Mouse (Mus musculus) kidney, postnatal 14 days (tissue): ENCODE measurements around the gene Atp2b2.
A peak's percentile ranks its signal among the peaks of the same experiment; 100 is the strongest.
"Not testable (repeated sequence)": the region's sequence is repeated elsewhere in the genome, so short reads cannot be mapped to it uniquely, and the experiment has no call there.

Source experiments
- DNase-seq: peaks from one replicate; pipeline ENCODE4 v3.0.0; 2022; ENCODE audit warnings: mixed read lengths

Gene Atp2b2

DNA sequence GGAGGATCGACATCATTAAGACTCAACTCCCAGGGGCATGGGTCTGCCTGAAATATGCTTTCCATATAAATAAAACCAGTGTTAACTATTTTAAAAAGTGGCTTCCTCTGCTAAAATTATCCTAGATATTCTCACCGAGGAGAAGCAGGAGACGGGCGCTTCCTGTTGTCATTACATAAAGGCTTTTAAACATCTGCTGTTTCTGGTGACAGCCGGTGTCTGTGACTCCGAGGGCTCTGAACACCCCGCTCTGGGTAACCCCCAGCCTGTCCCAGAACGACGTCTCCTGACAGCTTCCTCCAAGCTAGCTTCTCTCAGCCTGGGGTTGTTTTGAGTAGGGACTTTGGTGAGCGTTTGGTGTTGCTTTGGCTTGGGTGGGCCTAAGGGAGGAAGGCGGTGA, 273.6 kb downstream of the Atp2b2 start:
- peak; percentile 11 for DNase-seq

DNA sequence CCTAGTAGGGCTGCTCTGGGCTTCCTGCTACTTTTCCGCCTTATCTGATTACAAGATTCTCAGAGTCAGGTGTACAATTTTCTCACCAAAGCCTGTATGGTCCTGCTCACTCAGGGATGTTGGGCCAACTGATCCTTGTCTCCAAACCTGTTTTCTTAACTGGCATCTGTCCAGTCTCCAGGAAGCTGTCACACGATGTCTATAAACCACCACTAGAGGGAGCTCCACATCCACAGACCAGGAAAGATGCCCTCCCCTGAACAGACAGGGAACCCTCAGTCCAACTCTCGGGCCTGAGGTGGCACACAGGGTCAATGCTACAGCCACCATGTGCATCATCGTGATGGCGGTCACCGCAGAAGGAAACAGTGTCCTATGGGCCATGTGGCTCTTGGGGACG, 280.8 kb downstream of the Atp2b2 start:
- DNase-seq: peak; percentile 71

DNA sequence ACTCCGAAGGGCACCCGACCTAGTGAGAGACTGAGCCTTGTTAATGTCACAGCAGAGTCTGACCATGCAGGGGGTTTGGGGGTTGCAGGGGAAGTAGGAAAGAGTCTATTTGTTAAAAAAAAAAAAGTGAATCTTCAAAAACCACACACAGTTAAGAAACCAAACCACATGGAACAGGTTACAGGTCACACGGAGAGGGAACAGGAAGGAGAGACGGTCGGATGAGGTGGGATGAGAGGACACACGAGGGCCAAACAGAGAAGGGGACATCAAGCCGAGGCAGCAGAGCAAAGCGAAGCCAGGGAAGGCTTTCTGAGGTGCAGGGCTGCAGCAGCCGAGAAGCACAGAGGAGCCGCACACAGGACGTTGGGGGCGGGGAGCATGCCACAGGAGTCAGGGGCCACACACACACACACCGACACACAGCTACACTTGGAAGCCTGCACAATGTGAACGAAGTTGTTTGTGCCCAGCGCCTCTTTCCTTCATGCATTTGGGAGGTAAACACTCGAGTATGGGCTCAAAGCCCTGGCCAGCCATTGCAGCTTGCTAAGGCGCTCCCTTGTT, 293.2 kb downstream of the Atp2b2 start:
- no peak for DNase-seq

DNA sequence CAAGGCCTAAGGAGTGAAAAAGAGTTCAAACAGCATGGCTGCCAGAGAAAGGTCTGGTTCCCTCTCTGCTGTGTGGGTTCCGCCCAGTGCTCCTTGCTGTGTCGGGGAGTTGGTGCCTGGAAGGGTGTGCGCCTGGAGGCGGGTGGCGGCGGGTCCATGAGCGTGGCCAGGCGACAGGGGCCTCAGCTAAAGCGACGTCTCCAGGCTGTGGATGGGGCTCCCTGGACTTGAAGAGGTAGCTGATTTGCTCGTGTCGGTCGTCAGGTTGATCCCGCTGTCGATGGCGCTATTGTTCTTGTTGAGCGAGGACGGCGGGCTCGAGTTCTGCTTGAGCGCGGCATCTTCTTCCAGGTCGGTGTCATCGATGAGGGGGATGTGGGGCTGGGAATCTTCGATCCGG, 294.1 kb downstream of the Atp2b2 start:
- DNase-seq: no peak

DNA sequence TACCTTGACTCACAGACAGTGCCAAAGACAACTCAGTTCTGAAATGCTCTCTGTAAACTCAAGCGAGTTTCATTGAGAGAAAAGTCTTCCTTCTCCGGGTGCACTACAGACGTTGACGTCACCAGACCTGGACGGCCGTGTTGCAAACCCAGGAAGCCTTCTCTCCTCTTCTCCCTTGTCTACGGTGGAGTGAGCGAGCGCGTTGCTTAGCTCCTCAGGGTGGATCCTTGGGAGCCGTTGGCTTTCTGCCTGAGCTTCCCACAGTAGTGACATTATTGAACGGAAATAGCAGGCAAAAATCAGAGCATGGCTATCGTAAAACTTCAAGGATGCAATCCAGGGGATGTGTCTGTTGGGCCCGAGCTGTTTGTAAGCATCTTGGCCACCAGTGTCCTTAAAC, 295.1 kb downstream of the Atp2b2 start:
- DNase-seq: no peak

DNA sequence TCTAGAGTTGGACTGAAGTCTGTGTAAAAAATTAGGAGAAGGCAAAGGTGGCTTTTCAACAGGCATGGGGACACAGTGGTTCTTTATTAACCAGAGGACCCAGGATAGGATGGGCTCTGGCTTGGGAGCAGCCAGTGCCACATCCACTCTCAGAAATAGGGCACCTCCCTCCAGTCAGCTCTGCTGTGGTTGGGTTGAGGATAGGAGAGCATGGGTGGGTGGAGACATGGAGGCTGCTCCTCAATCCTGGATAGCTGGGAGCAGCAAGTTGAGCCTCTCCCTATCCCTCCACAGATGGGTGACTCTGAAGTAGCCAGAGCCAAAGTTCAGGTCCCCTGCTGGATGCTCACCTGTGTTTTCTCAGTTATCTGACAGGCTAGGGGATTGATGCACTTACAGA, 297.3 kb downstream of the Atp2b2 start:
- DNase-seq: peak; percentile 14

DNA sequence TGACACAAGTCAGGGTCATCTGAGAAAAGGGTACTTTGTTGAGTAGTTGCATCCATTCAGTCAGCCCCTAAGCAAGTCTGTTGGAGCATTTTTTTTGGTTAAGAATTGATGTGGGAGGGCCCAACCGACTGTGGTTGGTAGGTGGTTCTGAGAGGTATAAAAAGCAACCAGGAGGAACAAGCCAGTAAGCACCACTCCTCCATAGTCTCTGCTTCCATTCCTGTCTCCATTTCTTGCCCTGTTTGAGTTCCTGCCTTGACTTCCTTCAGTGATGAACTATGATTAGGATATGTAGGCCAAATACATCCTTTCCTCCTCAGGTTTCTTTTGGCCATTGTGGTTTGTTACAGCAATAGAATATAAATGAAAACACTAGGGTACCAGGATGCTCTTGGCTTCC, 299.3 kb downstream of the Atp2b2 start:
- DNase-seq: no peak

DNA sequence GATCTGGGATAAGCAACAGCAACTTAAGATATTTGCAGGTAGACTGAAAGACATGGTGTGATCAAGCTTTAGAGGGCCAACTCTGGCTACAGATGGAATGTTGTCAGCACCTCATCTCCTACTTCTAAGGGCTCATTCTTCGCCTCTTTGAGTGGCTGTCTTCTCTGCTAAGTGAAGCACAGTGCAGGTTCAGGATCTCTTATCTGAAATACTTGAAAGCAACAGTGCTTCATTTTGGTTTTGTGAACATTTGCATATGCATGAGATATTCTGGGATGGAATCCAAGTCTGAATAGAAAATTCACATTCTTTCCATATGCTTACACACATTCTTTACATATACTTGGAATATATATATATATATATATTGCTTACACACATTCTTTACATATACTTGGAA, 300.1 kb downstream of the Atp2b2 start:
- no peak for DNase-seq

DNA sequence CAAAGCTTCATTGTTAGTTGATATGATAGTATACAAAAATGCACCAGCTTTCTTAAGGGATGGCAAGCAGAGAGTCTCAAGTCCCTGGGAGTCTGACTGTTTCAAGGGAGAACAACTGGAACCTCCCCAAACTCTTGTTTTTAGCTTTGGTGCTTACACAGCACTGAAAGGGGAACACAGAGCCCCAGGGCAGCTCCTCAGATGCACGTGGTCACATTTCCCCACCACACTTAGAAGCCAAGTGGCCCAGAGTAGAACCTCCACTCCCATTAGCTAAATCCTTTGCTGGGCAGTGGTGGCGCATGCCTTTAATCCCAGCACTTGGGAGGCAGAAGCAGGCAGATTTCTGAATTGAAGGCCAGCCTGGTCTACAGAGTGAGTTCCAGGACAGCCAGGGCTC, 301.0 kb downstream of the Atp2b2 start:
- DNase-seq: no peak

DNA sequence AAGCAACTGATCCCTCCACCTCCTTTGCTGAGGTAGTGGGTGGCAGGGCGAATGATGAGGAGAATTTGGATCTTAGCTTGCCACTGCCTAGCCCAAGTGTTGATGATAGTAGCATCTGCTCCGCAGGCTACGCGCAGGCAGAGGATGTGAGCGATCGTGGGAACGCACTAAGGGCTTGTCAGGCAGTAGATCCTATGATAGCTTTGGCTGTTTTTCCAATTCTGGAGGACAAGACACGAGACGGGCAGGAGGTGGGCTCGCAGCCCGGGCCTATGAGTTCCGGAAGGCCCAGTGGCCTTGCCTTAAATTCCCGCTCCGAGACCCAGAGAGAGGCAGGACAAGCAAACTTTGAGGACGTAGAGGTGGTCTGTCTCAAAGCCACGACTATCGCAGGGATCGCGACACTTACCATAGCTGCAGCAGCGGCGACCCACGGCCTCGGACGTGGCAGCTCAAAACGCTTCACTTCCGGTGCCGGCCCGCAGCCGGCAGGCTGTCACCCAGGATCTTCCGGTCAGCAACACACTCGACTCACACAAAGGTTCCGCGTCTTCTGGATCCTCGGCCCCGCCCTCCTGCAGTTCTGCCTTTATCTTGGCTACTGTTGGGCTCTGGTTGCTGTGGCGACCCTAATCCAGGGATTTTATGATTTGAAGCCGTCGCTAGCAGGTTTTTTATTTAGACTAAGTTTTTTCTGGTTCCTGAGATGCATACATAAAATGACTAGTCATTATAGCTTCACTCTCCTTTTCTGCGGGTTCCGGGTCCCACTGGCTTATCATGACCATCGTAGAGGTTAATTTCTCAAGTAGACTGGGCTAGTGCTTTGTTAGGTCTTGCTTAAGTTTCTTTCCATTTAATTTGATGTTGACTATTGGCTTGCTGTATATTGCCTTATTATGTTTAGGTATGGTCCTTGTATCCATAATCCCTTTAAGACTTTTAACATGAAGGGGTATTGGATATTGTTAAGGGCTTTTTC, 301.9 kb downstream of the Atp2b2 start, which contains the start of gene Sec13:
TSS of gene Sec13 (minus strand) at position 508 of the 982 bp plus-strand sequence.
- DNase-seq: peak; percentile 89

DNA sequence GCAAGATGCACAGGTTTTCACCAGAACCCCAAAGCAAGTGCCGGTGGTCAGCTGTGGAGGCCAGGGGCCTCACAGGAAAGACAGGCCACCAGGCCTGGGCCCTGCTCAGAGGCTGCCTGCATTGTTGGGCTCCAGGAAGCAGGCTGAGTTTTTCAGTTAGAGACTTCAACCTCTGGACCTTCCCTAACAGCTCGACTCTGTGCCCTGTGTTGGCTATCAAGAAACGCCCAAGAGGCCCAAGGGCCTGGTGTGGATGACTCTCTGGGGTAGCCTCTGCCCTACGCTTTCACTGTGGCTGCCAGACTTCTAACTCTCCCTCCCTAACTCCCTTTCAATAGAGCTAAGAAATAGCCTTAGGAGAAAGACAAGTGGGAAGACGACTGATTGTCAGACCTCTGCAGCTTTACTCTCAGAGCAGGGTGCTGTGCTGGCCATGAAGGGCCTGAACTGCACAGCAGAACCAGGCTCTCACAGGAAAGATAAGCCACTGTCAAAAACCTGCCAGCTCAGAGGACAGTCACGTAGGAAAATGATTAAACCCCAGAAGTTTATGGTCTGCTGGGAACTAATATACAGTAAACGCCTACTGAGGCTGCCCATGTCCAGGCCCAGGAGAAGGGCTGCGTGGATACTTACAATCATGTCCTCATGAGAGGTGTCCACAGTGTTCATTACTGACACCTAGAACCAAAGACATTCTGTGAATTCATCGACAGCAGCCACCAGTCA, 304.9 kb downstream of the Atp2b2 start:
- DNase-seq: no peak

DNA sequence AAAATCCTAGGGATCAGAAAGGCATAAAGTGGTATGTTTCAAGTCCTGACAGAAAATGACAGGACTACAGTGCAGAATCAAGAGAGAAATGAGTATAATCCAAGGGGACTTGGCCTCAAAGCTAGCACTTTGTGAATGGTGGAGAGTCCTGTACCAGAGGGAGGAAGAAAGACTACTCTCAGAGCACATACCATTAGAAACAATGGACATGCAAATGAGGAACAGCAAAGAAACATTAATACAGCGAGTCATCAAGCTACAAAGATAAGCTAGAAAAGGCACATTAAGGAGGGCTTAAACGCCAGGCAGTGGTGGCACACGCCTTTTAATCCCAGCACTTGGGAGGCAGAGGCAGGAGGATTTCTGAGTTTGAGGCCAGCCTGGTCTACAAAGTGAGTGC, 311.1 kb downstream of the Atp2b2 start:
- no peak for DNase-seq

DNA sequence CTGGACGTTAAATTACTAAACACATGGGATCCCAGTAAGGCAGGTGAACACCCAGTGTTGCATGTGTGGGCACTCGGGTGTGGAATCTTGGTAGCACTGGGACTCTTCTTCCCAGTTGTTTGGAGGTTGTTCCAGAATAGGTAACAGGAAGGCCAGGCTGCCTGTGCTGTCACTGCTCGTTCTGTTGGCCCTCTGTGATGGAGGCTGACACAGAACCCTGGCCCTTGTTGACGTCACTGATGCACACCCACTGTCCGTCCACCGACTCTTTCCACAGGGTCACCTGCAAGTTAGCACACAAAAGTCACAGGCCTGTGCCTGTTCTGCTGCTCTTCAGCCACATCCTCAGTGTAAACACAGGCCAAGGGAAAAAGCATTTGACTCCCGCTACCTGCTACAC, 314.2 kb downstream of the Atp2b2 start:
- DNase-seq: no peak

DNA sequence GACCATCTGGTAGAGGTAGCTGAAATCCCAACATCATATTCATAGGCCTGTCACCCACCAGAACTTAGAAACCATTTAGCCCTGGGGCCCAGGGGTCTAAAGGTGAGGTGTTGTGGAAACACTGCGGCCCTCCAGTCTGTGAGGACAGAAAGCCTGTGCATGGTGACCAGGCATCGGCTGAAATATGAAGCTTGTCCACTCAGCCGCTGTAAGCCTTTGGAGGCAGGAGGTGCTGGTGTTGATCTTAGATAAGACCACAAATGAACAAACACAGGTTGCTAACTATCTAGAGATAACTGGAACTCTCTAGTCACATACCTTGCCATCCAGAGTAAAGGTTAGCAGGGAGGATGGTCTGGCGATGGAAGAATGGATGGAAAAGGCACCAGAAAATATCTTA, 321.4 kb downstream of the Atp2b2 start:
- DNase-seq: no peak

DNA sequence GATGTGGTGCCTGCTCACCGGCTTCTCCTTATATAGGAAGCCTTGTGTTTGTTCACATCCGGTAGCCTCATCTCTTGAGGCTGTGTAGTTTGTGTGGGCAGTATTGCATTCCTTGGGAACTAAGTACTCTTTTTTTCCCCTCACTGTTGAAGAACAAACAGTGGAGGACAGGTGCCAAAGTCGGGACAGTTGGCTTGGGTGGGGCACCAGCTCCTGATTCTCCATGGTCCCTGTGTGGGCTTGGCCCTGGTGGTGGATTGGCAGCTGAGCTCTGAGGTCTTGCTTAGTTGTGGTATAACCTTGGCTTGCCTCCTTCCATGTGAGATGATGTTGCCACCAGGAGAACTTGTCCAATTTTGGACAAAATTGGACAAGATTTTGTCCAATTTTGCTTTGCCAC, 322.5 kb downstream of the Atp2b2 start, which contains the start of gene Ghrl:
TSS of gene Ghrl (minus strand) at position 3 of the 400 bp plus-strand sequence.
- no peak for DNase-seq

DNA sequence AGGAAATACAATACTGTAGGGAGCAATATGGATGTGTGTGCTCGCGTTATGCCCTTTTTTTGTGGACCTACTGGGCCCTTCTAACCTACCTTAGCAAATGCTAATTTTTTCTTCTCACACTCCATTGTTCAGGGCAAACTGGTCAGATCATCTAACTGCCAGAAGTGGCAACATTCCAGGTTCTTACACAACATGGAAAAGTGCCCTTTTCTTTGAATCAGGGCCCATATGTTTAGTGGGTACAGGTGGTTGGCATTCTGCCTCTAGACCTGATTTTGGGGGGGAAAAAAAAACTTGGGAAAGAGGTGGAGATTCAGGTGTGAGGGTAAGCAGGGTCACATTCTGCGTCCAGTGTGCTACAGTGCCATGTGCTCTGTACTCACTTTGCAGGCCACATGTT, 324.9 kb downstream of the Atp2b2 start:
- peak; percentile 24 for DNase-seq

DNA sequence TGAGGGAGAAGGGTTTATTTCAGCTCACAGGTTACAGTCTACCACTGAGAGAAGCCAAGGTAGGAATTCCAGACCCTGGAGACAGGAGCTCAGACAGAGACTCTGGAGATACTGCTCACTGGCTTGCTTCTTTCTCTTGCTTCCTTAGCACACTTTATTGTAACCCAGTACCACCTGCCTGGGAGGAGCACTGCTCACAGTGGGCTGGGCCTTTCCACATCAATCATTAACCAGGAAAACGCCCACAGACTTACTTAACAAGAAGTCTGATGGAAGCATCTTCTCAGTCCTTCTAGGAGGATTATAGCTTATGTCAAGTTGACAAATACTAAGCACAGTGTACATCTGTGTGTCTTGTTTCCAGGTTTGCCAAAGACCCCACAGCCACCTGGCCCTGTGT, 327.6 kb downstream of the Atp2b2 start:
- DNase-seq: peak; percentile 34

DNA sequence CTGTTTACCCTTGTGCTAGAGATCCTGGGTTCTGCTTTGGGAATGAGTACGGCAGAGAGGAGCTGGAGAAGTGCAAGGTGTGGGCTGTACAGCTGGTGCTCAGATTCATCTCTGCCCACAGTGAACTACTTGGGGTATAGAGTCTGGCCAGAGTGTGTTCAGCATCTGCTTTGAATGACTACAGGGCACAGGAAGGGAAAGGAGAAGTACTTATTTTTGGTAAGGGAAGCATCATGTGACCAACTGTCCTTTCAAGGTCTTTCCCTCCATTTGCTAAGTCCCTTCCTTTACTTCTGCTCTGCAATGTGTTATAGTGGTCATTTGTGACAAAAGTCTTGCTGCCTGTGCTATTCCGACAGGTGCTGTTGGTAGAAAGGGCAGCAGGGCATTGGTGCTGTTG, 328.1 kb downstream of the Atp2b2 start:
- DNase-seq: no peak

DNA sequence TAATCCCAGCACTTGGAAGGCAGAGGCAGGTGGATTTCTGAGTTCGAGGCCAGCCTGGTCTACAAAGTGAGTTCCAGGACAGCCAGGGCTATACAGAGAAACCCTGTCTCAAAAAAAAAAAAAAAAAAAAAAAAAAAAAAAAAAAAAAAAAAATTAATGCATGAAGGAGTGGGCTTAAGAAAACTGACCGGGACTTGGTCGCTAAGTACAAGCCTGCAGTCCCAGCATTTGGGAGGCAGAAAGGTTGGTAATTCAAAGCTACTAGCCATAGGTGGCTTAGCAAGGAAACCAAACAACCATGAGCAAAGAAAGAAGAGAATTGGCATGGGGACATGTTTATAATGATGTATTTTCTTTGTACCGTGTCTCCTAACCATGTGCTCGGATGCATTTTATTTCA, 329.0 kb downstream of the Atp2b2 start:
- not testable (repeated sequence) for DNase-seq

DNA sequence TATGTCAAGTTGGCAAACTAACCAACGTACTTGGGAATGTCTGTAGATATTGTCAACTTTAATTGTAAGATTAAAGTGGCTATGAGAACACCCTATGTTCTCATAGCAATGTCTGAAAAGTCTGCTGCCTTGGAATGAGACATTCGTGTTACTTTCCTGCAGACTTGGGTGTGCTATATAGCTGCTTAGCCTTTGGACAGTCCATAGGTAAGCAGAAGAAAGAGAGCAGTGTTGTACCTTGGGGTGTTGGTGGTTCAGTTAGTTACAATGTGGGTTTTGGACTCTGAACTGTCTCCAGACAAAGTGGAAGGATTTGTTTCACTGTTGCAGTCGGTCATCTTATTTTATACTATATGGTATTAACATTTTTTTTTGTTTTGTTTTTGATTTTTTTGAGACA, 329.7 kb downstream of the Atp2b2 start:
- no peak for DNase-seq

DNA sequence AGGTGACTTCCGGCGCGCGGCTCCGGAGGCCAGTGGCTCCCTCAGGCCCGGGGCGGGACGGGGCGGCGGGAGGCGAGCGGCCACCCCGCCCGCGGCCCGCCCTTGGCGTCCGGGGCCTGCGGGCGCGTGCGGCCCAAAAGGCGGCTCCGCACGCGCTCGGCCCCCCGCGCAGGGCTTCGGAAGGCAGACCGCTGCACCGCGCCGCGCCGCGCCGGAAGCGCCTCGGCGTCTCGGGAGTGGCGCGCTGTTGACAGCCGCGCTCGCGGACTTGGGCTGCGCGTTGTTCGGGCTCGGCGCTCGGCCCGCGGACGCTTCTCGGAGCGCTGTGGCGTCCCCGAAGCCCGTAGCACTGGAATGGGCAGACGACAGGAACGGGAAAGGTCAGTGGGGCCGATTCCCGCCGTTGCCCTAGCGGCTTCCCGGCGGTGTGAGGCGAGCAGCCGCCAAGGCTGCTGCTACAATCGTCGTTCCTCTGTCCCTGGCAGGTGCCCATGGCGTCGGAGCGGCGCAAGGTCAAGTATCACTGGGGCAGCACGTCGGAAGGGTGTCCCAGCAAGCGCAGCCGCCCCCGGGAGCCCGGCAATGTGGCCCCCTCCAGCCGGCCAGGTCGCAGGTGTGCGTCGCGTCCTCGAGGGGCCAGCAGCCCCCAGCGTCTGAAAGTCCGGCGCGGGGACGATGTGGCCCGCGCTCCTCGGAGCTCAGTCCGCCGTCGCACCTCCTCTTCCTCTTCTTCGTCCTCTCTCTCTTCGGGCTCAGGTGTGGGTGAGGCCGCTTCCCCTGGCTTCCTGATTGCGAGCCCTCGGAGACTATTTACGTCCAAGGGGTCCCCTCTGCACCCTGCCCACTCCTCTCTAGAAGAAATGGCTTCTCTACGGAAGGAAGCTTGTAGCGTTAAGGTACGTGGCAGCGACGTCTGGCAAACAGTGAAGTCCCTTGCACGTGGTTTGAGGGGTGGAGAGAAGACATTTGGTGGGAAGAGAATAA, 344.9 kb downstream of the Atp2b2 start:
- peak; percentile 15 for DNase-seq

DNA sequence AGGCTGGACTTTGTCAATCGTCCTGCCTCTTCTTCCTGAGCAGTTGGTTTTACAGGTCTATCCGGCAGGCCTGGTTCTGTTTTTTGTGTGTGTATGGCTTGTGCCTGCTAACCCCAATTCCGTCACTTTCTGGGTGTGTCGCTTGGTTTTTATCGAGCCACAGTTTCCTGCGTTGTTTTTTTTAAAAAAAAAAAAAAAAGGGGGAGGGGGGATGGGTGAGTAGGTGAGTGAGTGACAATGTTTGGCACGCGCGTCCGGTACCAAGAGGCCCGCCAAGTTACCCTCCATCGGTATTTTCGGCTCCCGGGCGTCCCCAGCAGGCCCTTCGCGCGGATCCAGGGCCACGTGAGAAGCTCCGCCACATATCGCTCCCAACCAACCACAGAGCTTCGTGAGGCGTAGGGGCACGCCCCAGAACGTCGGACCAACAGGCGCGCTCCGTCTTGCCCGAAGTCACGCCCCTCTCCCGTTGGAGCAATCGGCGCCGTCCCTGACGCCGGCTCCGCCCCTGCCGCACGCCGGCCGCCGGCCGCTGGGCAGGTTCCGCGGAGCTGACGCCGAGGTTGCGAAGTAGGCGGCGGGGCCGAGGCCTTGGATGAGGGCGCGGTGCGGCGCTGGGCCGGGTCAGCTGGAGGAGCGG, 345.7 kb downstream of the Atp2b2 start, which contains the start of gene Tatdn2:
TSS of gene Tatdn2 (plus strand) at position 469 of the 640 bp plus-strand sequence.
- peak; percentile 99 for DNase-seq
